Mouse (Mus musculus): Measurements from ENCODE around the gene Lin7b.

DNA sequence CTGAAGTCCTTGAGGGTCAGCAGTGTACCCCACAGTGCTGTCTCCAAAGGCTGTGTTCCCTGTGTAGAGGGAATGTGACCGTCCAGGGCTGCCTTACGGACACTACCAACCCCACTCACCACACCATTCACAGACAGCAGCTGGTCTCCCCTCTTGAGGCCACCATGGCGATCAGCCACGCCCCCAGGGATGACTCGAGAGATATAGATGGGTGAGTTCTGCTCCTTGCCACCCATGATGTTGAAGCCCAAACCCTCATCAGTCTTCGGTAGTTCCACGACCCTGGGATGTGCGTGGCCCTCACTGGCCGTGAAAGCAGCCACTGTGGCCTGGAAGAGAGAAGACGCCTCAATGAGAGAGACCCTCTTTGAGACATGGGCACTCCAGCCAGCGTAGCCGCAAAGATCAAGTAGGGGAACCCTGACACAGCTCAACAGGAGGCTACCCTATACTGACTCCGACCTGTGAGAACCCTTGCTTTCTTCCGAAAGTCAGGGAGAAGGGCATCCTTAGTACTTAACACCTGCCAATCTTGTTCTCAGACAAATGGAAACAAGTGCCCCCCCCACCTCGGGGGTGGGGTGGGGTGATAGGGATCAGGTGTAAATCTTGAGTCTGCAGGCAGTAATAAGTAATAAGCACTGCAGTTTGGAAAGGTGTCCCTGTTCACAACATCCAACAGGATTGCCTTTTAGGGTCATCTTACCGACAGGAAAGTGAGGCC is 1.2 kb downstream of the Lin7b start:
- no peak for TF ChIP-seq EP300 (IDR thresholded peaks at IDR 0.05)
- TF ChIP-seq CTCF (IDR thresholded peaks at IDR 0.05), result no peak

All from lung, postnatal 0 days (tissue).